Mouse (Mus musculus) leukemia stem cell, adult 10-12 weeks (primary cell): Measurements from ENCODE around the gene Olfr1411. TPM values are rescaled to one million over a fixed set of nuclear protein-coding genes. Genes with fewer than 3 reads are reported as not detected.

Source experiments
- polyA plus RNA-seq: library from polyadenylated mRNA; stranded (reverse); fragments of >175 nt; gene quantifications from 2 replicates; pipeline ENCODE4 v1.2.3, GENCODE M21; 2012; ENCODE audit warnings: low replicate concordance

Olfr1411 gene
- 0.32 TPM in 1 of 2 replicates, not detected in the other for polyA plus RNA-seq

DNA sequence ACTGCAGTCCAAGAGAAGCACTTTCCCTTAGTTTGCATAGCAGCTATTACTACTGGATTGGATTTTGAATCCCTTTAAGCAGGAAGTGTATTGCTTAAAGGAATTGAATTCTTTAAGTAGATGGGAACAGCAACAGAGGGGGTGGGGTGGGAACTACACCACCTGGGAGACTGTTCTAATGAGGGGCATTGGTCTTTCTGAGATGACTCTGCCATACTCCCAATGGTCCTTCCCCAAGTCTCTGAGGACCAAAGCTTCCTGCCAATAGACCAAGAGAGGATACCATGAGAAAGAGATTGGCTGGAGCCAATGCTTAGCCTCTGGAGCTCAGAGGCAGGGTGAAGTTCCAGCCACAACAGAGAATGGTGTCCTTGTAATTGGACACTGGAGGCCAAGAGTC is at the start of gene Olfr1411:
TSS of gene Olfr1411 (plus strand) at position 301 of the 400 bp plus-strand sequence.

DNA sequence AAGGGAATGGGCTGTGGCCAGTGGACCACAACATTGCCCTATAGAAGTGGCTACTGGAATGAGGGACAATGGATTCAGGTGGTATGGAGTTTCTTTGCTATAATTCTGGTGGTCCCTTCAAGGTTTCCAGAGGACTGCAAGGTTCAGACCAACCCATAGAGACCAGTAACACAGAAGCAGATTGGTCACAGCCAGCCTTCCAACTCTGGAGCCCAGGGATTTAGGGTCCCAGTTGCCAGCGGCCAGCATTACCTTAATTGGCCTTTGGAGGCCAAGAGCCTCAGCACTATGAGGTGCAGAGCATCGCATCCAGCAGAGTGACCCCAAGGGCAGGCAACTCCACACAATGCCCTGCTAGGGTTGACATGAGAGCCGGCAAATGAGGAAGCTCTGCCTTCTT is 23.2 kb upstream of the Olfr1411 start, which contains the start of gene Olfr1413:
TSS of gene Olfr1413 (plus strand) at position 301 of the 400 bp plus-strand sequence.

DNA sequence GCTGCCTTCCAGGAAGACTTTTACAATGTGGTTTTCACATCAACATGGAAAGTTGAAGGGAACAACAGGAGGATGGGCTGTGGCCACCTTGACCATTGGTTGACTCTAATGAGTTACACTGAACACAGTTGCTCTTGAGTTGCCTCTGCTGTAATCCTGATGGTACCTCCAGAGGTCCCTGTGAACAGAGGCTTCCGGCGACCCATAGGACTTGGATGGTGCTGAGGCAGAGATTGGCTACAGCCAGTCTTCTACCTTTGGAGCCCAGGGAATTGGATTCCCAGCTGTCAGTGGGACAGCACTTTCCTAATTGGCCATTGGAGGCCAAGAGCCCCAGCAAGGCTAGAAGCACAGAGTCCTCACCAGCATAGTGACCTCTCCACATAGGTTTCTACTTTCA is 8.7 kb upstream of the Olfr1411 start, which contains the start of gene Olfr1412:
TSS of gene Olfr1412 (plus strand) at position 301 of the 400 bp plus-strand sequence.

DNA sequence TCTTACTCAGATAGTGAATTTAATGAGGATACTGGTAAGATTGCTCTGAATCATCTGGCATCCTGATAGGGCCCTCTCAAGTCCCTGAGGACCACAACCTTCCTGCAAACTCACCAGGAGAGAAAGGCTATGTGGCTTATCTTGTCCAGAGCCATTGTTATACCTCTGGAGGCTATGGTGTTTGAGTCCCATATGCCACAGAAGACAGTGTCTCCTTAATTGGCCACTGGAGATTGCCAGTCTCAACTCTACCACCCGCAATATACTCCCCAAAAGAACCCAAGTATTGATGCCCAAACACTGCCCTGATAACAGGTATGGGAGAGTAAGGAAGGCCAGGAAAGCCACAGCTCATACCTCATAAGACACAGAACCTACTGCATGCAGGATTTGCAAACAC is 11.3 kb downstream of the Olfr1411 start, which contains the start of gene Olfr1410:
TSS of gene Olfr1410 (plus strand) at position 301 of the 400 bp plus-strand sequence.

DNA sequence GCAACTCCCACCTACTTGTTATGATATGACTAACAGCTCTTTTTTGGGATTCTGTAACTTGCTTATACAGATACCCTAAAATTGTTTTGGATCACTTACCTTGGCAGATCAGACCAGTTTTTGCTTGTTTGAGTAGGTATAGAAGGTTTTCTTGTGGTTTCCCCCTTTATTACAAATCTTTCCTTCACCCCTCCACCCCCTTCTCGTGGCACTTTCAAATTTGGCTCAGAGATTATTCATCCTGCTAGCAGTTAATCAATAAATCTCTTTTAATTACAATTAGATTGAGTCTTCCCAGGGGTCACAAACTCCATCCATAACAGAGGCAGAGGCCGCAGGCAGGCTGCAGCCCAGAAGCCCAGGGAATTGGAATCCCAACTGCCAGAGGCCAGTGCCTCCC is 23.3 kb downstream of the Olfr1411 start, which contains the start of gene Olfr12:
TSS of gene Olfr12 (plus strand) at position 301 of the 400 bp plus-strand sequence.

DNA sequence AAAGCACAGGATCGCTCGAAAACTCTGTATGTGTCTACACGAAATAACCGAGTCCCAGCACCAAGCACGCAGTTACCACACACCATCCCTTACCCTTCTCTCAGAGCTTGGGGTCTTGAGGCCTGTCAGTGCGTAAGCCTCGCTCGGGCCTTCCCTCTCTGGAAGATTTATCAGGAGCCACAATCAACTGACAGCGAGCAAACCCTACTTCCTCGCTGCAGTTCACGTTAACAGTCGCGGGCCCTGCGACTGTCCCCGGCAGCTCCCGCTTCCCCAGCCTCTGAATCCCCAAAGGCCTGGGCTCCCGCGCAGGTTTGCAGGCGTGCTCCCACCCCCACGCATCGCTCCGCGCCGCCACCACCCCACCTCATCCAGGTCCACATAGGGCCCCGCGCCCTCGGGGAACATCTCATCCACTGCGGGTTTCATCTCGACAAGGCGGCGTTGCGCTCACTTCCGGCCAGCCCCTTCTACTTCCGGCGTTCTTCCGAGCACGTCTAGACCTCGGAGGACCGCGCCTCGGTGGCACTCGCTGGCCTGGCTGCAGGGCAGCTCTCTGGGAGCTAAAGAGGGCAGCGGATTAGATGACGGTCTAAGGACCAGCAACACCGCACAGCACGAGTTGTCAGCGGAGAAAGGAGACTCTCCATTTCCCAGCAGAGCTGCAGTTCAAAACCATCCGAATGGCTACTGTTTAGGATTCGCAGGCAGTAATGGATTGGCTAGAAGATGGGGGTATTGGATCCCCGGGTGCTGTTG is 47.5 kb downstream of the Olfr1411 start, which contains the start of gene Cops9:
TSS of gene Cops9 (minus strand) at position 472 of the 759 bp plus-strand sequence.

Other genes with a start within 250 kb of the Olfr1411 start
- 7.7 and 29.4 TPM in 2 replicates for gene Ndufa10, start 120.6 kb upstream of the Olfr1411 start, polyA plus RNA-seq
- not detected in 2 replicates for gene Olfr1416, start 109.3 kb upstream of the Olfr1411 start, polyA plus RNA-seq
- not detected in 2 replicates for gene Olfr1415, start 98.3 kb upstream of the Olfr1411 start, polyA plus RNA-seq
- gene Olfr1414, start 75.8 kb upstream of the Olfr1411 start, polyA plus RNA-seq, result 0.06 TPM in 1 of 2 replicates, not detected in the other
- not detected in 2 replicates for gene Olfr1413, start 23.1 kb upstream of the Olfr1411 start, polyA plus RNA-seq
- not detected in 2 replicates for gene Olfr1412, start 8.6 kb upstream of the Olfr1411 start, polyA plus RNA-seq
- not detected in 2 replicates for gene Olfr1410, start 11.4 kb downstream of the Olfr1411 start, polyA plus RNA-seq
- gene Olfr12, start 23.4 kb downstream of the Olfr1411 start, polyA plus RNA-seq, result not detected in 2 replicates
- 20.3 and 30.2 TPM in 2 replicates for gene Cops9, start 47.6 kb downstream of the Olfr1411 start, polyA plus RNA-seq
- gene Otos, start 54.4 kb downstream of the Olfr1411 start, polyA plus RNA-seq, result not detected in 2 replicates
- 3.7 and 4.1 TPM in 2 replicates for gene Gpc1, start 237.2 kb downstream of the Olfr1411 start, polyA plus RNA-seq